Mouse (Mus musculus) ES-Bruce4 (cell line): Measurements from ENCODE around the gene Rcc1.

Experiments
- CTCF ChIP-seq: IDR thresholded peaks from one replicate; pipeline ENCODE4 v1.8.1; 2011; ENCODE audit warnings: low read depth, low read length
- EP300 ChIP-seq: IDR thresholded peaks from 2 replicates; pipeline ENCODE4 v1.6.1; 2011; ENCODE audit warnings: low read depth, low read length; ENCODE audit not compliant: insufficient read depth
- POLR2A ChIP-seq: IDR thresholded peaks from one replicate; pipeline ENCODE4 v1.8.1; 2011; ENCODE audit warnings: low read length; ENCODE audit not compliant: insufficient read depth

DNA sequence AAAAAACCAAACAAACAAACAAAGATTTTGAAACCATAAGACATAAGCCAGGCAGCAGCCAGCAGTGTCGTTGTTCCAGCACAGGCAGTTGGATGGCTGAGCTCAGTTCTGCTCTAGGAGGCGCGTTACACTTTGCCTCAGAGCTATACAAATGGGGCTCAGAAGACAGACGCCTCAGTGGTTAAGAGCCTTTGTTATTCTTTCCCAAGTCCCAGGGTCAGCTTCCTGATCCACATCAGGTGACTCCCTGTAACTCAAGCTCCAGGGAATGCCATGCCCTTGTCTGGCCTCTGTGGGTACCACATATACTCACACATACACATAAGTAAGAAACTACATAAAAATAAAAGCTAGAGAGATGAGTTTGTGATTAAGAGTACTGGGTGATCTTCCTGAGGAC is 62.3 kb downstream of the Rcc1 start:
- TF ChIP-seq CTCF (no peak), POLR2A (no peak), EP300 (no peak)
